28 mouse cellular contexts compared by ENCODE assay signal in the genomic region with DNA sequence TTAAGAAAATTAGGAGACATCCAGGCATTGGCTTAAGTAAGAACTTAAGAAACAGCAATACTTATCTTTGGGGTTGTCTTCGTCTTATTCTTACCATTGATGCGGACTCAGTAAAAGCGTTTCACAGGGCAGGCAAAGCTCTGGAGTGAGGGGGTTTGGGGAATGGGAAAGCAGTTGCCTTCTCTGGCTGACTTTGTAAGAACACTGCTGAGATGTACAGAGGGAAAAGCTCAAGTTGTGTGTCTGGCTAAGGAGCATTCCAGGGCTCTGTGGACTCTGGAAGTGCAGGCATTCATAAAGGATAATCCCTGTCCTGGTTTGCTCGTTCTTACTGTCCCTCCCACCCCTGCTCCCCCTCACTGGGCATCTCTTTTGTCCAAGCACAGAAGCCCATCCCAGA.
A peak's percentile ranks its signal among the peaks of the same experiment; 100 is the strongest.
DNase-seq lines count a peak whose midpoint lies in the region; ATAC-seq and TF ChIP-seq lines count a peak whose summit lies in the region.
"Had no signal": no experiment of that assay in that cellular context is flagged by ENCODE, and none has a peak within 500 bp of the region (broad histone marks: within the 10 kb centered on the region; RNA-seq: fewer than 3 reads in every experiment).

No protein-coding gene starts in this region.

- no peak for TF ChIP-seq POLR2A in brain, embryonic 14.5 days (IDR thresholded peaks at IDR 0.05; ENCODE audit: borderline replicate concordance, extremely low read depth, insufficient read depth, insufficient read length, poor library complexity, severe bottlenecking)

- H3K9me3 ChIP-seq in midbrain, embryonic 11.5 days (ENCODE audit: control insufficient read depth, low read length), result no peaks in the 10 kb centered on the region
- no peaks in the 10 kb centered on the region for H3K9me3 ChIP-seq in midbrain, embryonic 14.5 days (ENCODE audit: control insufficient read depth, low read length)
- H3K9me3 ChIP-seq: embryonic facial prominence, embryonic 13.5 days; embryonic facial prominence, embryonic 15.5 days; forebrain, embryonic 10.5 days; forebrain, embryonic 12.5 days had no signal

- no peak; the same call in 1 of the 2 replicates for ATAC-seq in midbrain, embryonic 11.5 days (ENCODE audit: low FRiP score)
- ATAC-seq in midbrain, embryonic 14.5 days (ENCODE audit: low FRiP score, low TSS enrichment), result no peak
- ATAC-seq: activated CD4-positive, CD25-positive, alpha-beta regulatory T cell, adult 4 months; CD4-positive, CD25-positive, alpha-beta regulatory T cell, adult 4 months; forebrain, embryonic 14.5 days; forebrain, embryonic 16.5 days; Patski had no signal

- H3K4me2 ChIP-seq in midbrain, embryonic 11.5 days, result no peak overlapping the region
- H3K4me2 ChIP-seq in midbrain, embryonic 14.5 days (ENCODE audit: low read length), result no peak overlapping the region
- H3K4me2 ChIP-seq: embryonic facial prominence, embryonic 13.5 days; embryonic facial prominence, embryonic 15.5 days; forebrain, embryonic 12.5 days had no signal

- no peak overlapping the region for H3K9ac ChIP-seq in midbrain, embryonic 11.5 days (ENCODE audit: low read length)
- H3K9ac ChIP-seq in midbrain, embryonic 14.5 days (replicated peaks; ENCODE audit: low read length), result no peak overlapping the region
- H3K9ac ChIP-seq: embryonic facial prominence, embryonic 13.5 days; embryonic facial prominence, embryonic 15.5 days; forebrain, embryonic 12.5 days had no signal

- H3K36me3 ChIP-seq in midbrain, embryonic 11.5 days (ENCODE audit: control insufficient read depth, insufficient read depth, low read length), result no peaks in the 10 kb centered on the region
- H3K36me3 ChIP-seq in midbrain, embryonic 14.5 days (ENCODE audit: control insufficient read depth, insufficient read depth, low read length), result no peaks in the 10 kb centered on the region
- H3K36me3 ChIP-seq: embryonic facial prominence, embryonic 13.5 days; embryonic facial prominence, embryonic 15.5 days; forebrain, embryonic 10.5 days; forebrain, embryonic 12.5 days; G1E had no signal

- no peak for TF ChIP-seq CTCF in brain, embryonic 14.5 days (IDR thresholded peaks at IDR 0.05; ENCODE audit: borderline replicate concordance, extremely low read depth, insufficient read depth, insufficient read length)

- intact Hi-C loops in heart, postnatal 10 days (cut with DNase I), result no loop called here

- no peak overlapping the region for H3K27ac ChIP-seq in midbrain, embryonic 11.5 days (ENCODE audit: low read depth, low read length)
- H3K27ac ChIP-seq in midbrain, embryonic 14.5 days (replicated peaks; ENCODE audit: low read depth, low read length), result no peak overlapping the region
- H3K27ac ChIP-seq: embryonic facial prominence, embryonic 13.5 days; embryonic facial prominence, embryonic 15.5 days; forebrain, embryonic 10.5 days; forebrain, embryonic 12.5 days had no signal

- H3K4me3 ChIP-seq in midbrain, embryonic 11.5 days (ENCODE audit: low read depth, low read length), result no peak overlapping the region
- no peak overlapping the region for H3K4me3 ChIP-seq in midbrain, embryonic 14.5 days (replicated peaks; ENCODE audit: low read depth, low read length)
- H3K4me3 ChIP-seq: embryonic facial prominence, embryonic 13.5 days; embryonic facial prominence, embryonic 15.5 days; erythroblast, embryonic 14.5 days; forebrain, embryonic 10.5 days; forebrain, embryonic 12.5 days had no signal

- peaks cover 8% of the 10 kb centered on the region; the same call in 1 of the 2 replicates for H3K4me1 ChIP-seq in midbrain, embryonic 11.5 days (ENCODE audit: control insufficient read depth, insufficient read depth, low read length)
- H3K4me1 ChIP-seq in midbrain, embryonic 14.5 days (ENCODE audit: control insufficient read depth, insufficient read depth, low read length), result no peaks in the 10 kb centered on the region

- DNase-seq in heart, adult 11 months, result peak; percentile 55
- DNase-seq in heart, postnatal 10 days, result no peak
- DNase-seq in midbrain, embryonic 11.5 days (ENCODE audit: low spot score, missing footprints), result peak; percentile 85
- DNase-seq in midbrain, embryonic 14.5 days, result no peak
- DNase-seq in brain, embryonic 14.5 days (ENCODE audit: low read depth), result peak; percentile 5
- DNase-seq: adrenal gland, adult 8-10 months; adrenal gland, postnatal 14 days; adrenal gland, postnatal 36 days; B cell, adult 2 months; cerebellum, adult 11 months; cerebellum, adult 18-20 months; cerebellum, adult 8-10 months; cerebellum, adult 9-11 months; cerebellum, postnatal 14 days; cerebellum, postnatal 36 days; embryo, embryonic 11 days had no signal

- no peaks in the 10 kb centered on the region; the same call in 1 of the 2 replicates for H3K27me3 ChIP-seq in midbrain, embryonic 11.5 days (ENCODE audit: control insufficient read depth, insufficient read depth, low read length)
- no peaks in the 10 kb centered on the region for H3K27me3 ChIP-seq in midbrain, embryonic 14.5 days (ENCODE audit: control insufficient read depth, insufficient read depth, low read length)
- H3K27me3 ChIP-seq: CH12.LX; embryonic facial prominence, embryonic 15.5 days; forebrain, embryonic 12.5 days; Patski had no signal

- 44% methylated on average over 4 of the region's 4 CpGs for WGBS in midbrain, embryonic 11.5 days
- WGBS in midbrain, embryonic 14.5 days, result 40% methylated on average over 4 of the region's 4 CpGs

Comparison
In these comparisons a context has a peak if more than half of its experiments do, and no peak if none do; other contexts are left out.
1. DNase-seq: peak in heart, adult 11 months (single experiment), midbrain, embryonic 11.5 days (single experiment) and brain, embryonic 14.5 days (single experiment); none in heart, postnatal 10 days (0 of 2) and midbrain, embryonic 14.5 days (single experiment).